Mouse (Mus musculus) intestine, postnatal 0 days (tissue): Measurements from ENCODE around the gene Nrl. TPM values are rescaled to one million over a fixed set of nuclear protein-coding genes. Genes with fewer than 3 reads are reported as not detected.

ENCODE experiments used
- ATAC-seq: fragments of 200-750 bp; cut with Nextera tagmentation; 2 replicates; pipeline ENCODE4 v1.8.0; 2017; ENCODE audit warnings: mild to moderate bottlenecking, moderate TSS enrichment, moderate library complexity
- H3K27ac ChIP-seq: fragments of 300-500 bp; sonication (generic); 2 replicates; pipeline ENCODE4 v1.5.1; 2014; ENCODE audit warnings: mild to moderate bottlenecking, low read depth, low read length, moderate library complexity
- H3K27me3 ChIP-seq: fragments of 300-500 bp; sonication (generic); replicated peaks from 2 replicates; pipeline ENCODE4 v1.6.1; 2014; ENCODE audit warnings: low read length, mixed read lengths; ENCODE audit not compliant: control insufficient read depth, insufficient read depth
- H3K36me3 ChIP-seq: fragments of 300-500 bp; sonication (generic); 2 replicates; pipeline ENCODE4 v1.6.1; 2014; ENCODE audit warnings: mild to moderate bottlenecking, moderate library complexity; ENCODE audit not compliant: control insufficient read depth, insufficient read depth
- H3K4me1 ChIP-seq: fragments of 300-500 bp; sonication (generic); replicated peaks from 2 replicates; pipeline ENCODE4 v1.6.1; 2014; ENCODE audit warnings: antibody characterized with exemption, low read length, mixed read lengths; ENCODE audit not compliant: control insufficient read depth, insufficient read depth
- H3K4me2 ChIP-seq: fragments of 300-500 bp; sonication (generic); replicated peaks from 2 replicates; pipeline ENCODE4 v1.6.1; 2014; ENCODE audit warnings: low read depth, mild to moderate bottlenecking, moderate library complexity
- H3K4me3 ChIP-seq: fragments of 300-500 bp; sonication (generic); 2 replicates; pipeline ENCODE4 v1.5.1; 2014; ENCODE audit warnings: low read depth, low read length
- H3K9ac ChIP-seq: fragments of 300-500 bp; sonication (generic); 2 replicates; pipeline ENCODE4 v1.6.1; 2014; ENCODE audit warnings: mild to moderate bottlenecking, low read depth, low read length
- H3K9me3 ChIP-seq: fragments of 300-500 bp; sonication (generic); 2 replicates; pipeline ENCODE4 v1.6.1; 2016; ENCODE audit warnings: mixed run types; ENCODE audit not compliant: control insufficient read depth
- CTCF ChIP-seq: sonication (generic); IDR thresholded peaks from 2 replicates; pipeline ENCODE4 v1.5.1; 2016; ENCODE audit warnings: low read depth, mild to moderate bottlenecking, control low read depth, antibody characterized with exemption, moderate library complexity
- WGBS: fragments of 180-500 bp; shearing (Covaris S2); extraction: QIAGEN DNeasy Blood & Tissue Kit; methylation state at CpG from one replicate; pipeline ENCODE4 v1.1.7; 2014; 5-methylcytosine and 5-hydroxymethylcytosine counted together
- polyA plus RNA-seq: library from polyadenylated mRNA; unstranded; fragments of >200 nt; fragmentation: Nextera tagmentation; extraction: Ambion mirVana; gene quantifications from 2 replicates; pipeline ENCODE4 v1.2.1, GENCODE M21; 2015

The Nrl gene
- polyA plus RNA-seq, 1 experiment from 2014 or later, result not detected

GRCm38 (mm10) chr14:55560202-55561073 is 35.7 kb upstream of the Nrl start, which contains the start of gene A730061H03Rik:
TSS of gene A730061H03Rik (minus strand) at chr14:55560406.
- ATAC-seq, result peak; percentile 94
- peak; percentile 22; the same call in 1 of the 2 replicates for TF ChIP-seq CTCF
- WGBS, result under 1% methylated on average over 51 of the region's 51 CpGs

GRCm38 (mm10) chr14:55559799-55560201 is 35.0 kb upstream of the Nrl start, which contains the start of gene Dcaf11:
TSS of gene Dcaf11 (plus strand) at chr14:55560006.
- Histone ChIP-seq H3K9me3 (no peaks in the 10 kb centered on the region), H3K9ac (peak within 1 kb of the TSS; percentile 77), H3K4me2 (peak within 1 kb of the TSS; percentile 74), H3K4me1 (no peaks in the 10 kb centered on the region), H3K4me3 (peak within 1 kb of the TSS; percentile 65), H3K36me3 (peaks cover 23% of the 10 kb centered on the region; the same call in 1 of the 2 replicates), H3K27me3 (no peaks in the 10 kb centered on the region), H3K27ac (peak within 1 kb of the TSS; percentile 99)
- ATAC-seq, result peak; percentile 88
- 0% methylated on average over 27 of the region's 27 CpGs for WGBS
- TF ChIP-seq CTCF, result peak; percentile 54; the same call in 1 of the 2 replicates

More at GRCm38 (mm10) chr14:55560202-55561073, 35.7 kb upstream of the Nrl start, which contains the start of gene A730061H03Rik:
- Histone ChIP-seq H3K27me3 (no peaks in the 10 kb centered on the region), H3K4me3 (peak within 1 kb of the TSS; percentile 65), H3K9me3 (no peaks in the 10 kb centered on the region), H3K36me3 (peaks cover 30% of the 10 kb centered on the region), H3K4me1 (no peaks in the 10 kb centered on the region), H3K4me2 (peak within 1 kb of the TSS; percentile 74), H3K27ac (peak within 1 kb of the TSS; percentile 99), H3K9ac (peak within 1 kb of the TSS; percentile 77)

- no peaks in the 10 kb centered on the region for H3K9me3 ChIP-seq
- peaks cover 14% of the 10 kb centered on the region; the same call in 1 of the 2 replicates for H3K36me3 ChIP-seq
- H3K4me1 ChIP-seq, result no peaks in the 10 kb centered on the region
- ATAC-seq, result no peak
- H3K9ac ChIP-seq, result no peak overlapping the region
- no peaks in the 10 kb centered on the region for H3K27me3 ChIP-seq
- H3K4me3 ChIP-seq, result peak overlapping the region; percentile 65; the same call in 1 of the 2 replicates
- no peak for TF ChIP-seq CTCF
- H3K27ac ChIP-seq, result peak overlapping the region; percentile 99; the same call in 1 of the 2 replicates
- peak overlapping the region; percentile 74 for H3K4me2 ChIP-seq
- 49% methylated on average over 6 of the region's 6 CpGs for WGBS
Measured at GRCm38 (mm10) chr14:55558740-55559448, 34.1 kb upstream of the Nrl start.

GRCm38 (mm10) chr14:55557587-55557986 is 32.8 kb upstream of the Nrl start:
- peaks cover 1% of the 10 kb centered on the region; the same call in 1 of the 2 replicates for H3K36me3 ChIP-seq
- no peaks in the 10 kb centered on the region for H3K4me1 ChIP-seq
- H3K4me2 ChIP-seq, result 0 out of 2 replicates have a peak overlapping the region, but pooled peaks have one; percentile 3
- H3K9ac ChIP-seq, result no peak overlapping the region
- H3K9me3 ChIP-seq, result no peaks in the 10 kb centered on the region
- ATAC-seq, result no peak
- TF ChIP-seq CTCF, result no peak
- WGBS, result 79% methylated on average over 3 of the region's 3 CpGs
- H3K27me3 ChIP-seq, result no peaks in the 10 kb centered on the region
- H3K4me3 ChIP-seq, result no peak overlapping the region
- H3K27ac ChIP-seq, result peak overlapping the region; percentile 79

DNA sequence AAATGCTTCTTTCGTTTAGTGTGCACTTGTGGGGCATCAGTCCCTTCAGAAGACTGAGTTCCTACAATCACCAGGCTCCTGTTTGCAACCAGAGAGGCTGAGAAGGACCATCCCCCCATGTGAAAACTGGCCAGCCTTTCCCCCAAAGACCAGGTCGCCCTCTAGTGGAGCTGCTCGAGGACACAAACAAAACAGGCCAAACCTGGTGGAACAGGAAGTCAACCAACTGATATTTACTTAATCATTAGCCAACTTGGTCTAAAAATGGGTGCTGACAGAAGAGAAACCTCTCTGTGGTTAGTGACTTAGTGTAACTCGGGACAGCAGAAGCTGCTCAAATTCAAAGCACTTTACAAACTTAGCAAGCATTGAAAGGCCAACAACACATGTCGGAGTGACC is 32.2 kb upstream of the Nrl start:
- Histone ChIP-seq H3K27ac (peak overlapping the region; percentile 79), H3K9me3 (no peaks in the 10 kb centered on the region), H3K4me1 (no peaks in the 10 kb centered on the region), H3K27me3 (no peaks in the 10 kb centered on the region), H3K4me3 (no peak overlapping the region), H3K36me3 (no peaks in the 10 kb centered on the region), H3K4me2 (0 out of 2 replicates have a peak overlapping the region, but pooled peaks have one; percentile 3), H3K9ac (no peak overlapping the region)
- 16% methylated on average over 5 of the region's 5 CpGs for WGBS
- ATAC-seq, result no peak
- TF ChIP-seq CTCF, result peak; percentile 96

GRCm38 (mm10) chr14:55555788-55556187 is 31.0 kb upstream of the Nrl start:
- no peak for ATAC-seq
- Histone ChIP-seq H3K4me3 (no peak overlapping the region), H3K27ac (no peak overlapping the region), H3K36me3 (peaks cover 7% of the 10 kb centered on the region; the same call in 1 of the 2 replicates), H3K27me3 (no peaks in the 10 kb centered on the region), H3K9me3 (no peaks in the 10 kb centered on the region), H3K4me1 (no peaks in the 10 kb centered on the region), H3K4me2 (no peak overlapping the region), H3K9ac (no peak overlapping the region)
- 90% methylated on average over 3 of the region's 3 CpGs for WGBS
- no peak for TF ChIP-seq CTCF
